Mouse (Mus musculus) gastrocnemius, postnatal 10 days (tissue): ENCODE measurements around the gene Ppp6r2. TPM values are rescaled to one million over a fixed set of nuclear protein-coding genes. Genes with fewer than 3 reads are reported as not detected.
A peak's percentile ranks its signal among the peaks of the same experiment; 100 is the strongest.

Experiments used
- DNase-seq: peaks from one replicate; pipeline ENCODE4 v3.0.0; 2021; ENCODE audit warnings: mixed read lengths
- total RNA-seq, 2 experiments: library from RNA; stranded (reverse); gene quantifications; 2 replicates each; pipeline ENCODE4 v1.2.3; 2021

The Ppp6r2 gene
- total RNA-seq, 2 experiments from 2014 or later, result 60.1 to 61.9 TPM

DNA sequence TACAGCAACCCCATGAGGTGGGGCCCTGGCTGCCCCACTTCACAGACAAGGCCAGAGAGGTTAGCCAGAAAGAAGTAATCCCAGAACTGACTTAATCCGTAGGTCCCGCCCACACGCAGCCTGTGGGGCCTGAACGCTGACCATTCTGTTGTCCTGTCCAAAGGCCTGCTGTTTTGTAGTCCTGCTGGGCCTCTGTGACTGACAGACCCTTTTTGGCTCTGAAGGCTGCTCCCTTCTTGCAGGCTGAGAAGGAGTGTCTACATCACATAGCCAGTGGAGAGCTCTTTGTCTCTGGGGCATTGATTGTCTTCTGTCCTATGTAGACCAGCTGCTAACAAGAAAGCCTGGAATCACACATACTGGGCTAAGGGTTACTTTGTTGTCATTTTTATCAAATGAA is 44.0 kb downstream of the Ppp6r2 start:
- no peak for DNase-seq

- no peak for DNase-seq
These were observed 47.6 kb downstream of the Ppp6r2 start for GRCm38 (mm10) chr15:89258997-89259396.

GRCm38 (mm10) chr15:89264485-89264884 is 53.1 kb downstream of the Ppp6r2 start:
- no peak for DNase-seq

DNA sequence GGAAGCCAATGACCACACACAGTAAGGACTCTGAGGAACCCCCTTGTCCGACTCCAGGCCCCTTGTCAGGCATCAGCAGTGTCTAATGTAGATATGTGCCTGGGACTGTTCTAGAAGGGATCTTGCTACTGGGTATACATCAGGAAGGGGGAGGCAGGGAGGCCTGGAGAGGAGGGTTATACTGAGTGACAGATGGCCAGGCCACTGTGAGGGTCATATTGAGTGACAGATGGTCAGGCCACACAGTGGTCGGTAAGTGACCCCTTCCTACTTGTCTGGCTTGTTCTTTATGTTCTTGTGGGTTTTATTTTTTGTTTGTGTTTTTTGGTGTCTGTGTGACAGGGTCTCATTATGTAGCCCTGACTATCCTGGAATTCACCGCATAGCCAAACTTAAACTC is 64.1 kb downstream of the Ppp6r2 start:
- DNase-seq, result no peak

DNA sequence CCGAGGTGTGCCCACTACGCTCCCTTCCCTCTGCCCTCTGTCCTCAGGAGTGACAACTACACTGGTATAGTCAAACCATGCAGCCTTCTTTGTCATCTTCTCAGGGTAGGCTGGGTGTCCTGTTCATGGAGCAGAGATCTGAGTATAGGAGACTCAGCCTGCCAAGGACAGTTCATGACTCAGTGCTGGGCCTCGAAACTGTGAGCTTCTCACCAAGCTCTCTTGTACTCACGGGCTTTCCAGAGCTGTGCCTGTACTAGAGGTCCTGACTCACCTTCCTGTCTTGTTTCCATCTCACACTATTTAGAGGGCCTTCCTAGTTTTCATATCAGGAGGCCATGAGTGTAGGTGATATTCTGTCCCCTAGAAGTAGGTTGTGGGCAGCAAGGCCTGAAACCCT is 66.0 kb downstream of the Ppp6r2 start:
- no peak for DNase-seq

GRCm38 (mm10) chr15:89282546-89282945 is 71.2 kb downstream of the Ppp6r2 start:
- DNase-seq, result no peak

GRCm38 (mm10) chr15:89284094-89284493 is 72.7 kb downstream of the Ppp6r2 start:
- no peak for DNase-seq

GRCm38 (mm10) chr15:89285004-89285403 is 73.7 kb downstream of the Ppp6r2 start:
- no peak for DNase-seq

GRCm38 (mm10) chr15:89285478-89285877 is 74.1 kb downstream of the Ppp6r2 start:
- DNase-seq, result no peak

GRCm38 (mm10) chr15:89286114-89286513 is 74.8 kb downstream of the Ppp6r2 start:
- DNase-seq, result no peak

DNA sequence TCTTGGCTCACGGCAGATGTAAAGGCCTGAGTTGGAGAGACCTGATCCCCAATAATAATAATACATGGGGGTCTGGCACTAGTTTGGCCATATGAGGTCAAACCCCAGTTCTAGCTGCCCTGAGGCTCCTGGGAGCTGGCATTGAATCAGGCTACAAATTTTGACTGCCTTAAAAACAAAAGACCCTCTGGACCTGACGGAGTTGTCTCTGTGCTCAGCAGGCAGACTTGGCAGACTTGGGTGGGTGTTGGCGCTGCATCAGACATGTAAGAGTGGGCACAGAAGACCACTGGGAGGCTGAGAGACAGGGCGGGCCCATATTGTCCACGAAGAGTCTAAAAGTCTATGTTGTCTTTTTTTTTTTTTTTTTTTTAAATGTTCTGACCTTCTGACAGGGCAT is 75.2 kb downstream of the Ppp6r2 start:
- DNase-seq, result no peak

- DNase-seq, result no peak
These were observed 76.9 kb downstream of the Ppp6r2 start for GRCm38 (mm10) chr15:89288227-89288767.

DNA sequence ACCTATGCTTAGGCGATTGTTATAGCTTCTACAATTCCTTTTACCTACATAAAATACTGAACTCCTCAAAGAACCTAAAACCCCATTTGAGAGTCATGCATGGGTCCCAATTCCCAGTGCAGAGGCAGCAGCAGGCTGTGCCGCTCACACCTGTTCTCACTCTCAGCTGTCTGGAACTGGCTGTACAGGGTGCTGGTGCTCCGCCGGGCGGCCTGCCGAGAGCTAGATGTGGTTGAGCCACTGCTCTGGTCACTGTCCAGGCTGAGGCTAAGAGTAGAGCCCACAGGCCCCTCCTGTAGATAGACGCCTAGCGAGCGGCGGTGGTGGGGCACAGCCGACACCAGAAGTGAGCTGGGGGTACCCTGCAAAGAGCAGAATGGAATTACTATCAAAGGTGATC is 78.1 kb downstream of the Ppp6r2 start:
- no peak for DNase-seq

DNA sequence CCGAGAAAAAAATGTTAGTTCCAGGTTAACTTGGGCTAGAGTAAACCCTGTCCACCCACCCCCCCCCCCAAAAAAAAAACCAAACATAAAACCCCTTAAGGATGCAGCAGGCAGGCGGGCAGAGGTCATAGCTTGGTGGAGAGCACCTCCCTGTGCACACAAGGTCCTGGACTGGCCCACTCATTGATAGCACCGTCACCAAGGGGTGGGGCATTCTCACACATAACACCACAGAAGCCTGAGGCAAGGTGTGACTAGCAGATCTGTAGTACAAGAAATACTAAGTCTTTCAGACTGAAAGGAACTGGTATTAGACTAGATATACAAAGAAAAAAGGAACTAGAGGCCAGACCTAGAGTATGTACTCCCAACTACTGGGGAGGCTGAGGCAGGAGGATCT is 80.2 kb downstream of the Ppp6r2 start:
- no peak for DNase-seq

DNA sequence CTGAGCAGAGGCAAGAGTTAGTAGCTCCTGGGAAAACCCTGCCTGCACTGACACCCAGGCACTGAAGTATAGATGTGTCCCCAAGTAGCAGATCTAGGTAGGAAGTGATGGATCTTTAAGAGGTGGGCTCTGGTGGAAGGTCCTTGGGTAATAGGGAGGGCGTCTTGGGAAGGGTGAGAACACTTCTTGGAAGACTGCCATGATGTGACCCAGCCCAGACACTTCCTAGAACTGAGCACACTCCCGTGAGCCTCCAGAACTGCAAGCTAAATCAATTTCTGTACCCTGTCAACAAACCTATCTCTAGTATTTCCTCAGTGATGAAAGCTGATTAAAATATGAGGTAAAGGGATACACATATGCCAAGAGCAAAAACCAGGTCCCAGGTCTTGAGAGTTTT is 81.4 kb downstream of the Ppp6r2 start:
- DNase-seq, result no peak

DNA sequence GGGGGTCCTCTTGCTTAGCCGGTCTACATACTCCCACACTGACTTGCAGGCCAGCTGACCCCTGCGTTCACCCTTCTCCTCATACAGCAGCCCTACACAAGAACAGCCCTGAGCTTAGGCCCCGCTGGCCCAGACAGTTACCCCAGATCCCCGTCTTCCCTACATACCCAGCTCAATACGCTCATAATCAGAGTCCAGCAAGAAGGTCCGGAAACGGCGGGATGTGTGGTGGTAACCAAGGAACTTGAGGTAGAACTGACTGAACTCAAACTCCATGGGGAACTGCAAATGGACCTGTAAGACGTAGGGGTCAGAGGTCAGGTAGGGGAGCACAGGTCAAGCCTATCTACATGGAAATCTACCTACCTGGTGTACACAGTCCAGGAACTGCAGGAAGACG is 82.4 kb downstream of the Ppp6r2 start:
- no peak for DNase-seq

DNA sequence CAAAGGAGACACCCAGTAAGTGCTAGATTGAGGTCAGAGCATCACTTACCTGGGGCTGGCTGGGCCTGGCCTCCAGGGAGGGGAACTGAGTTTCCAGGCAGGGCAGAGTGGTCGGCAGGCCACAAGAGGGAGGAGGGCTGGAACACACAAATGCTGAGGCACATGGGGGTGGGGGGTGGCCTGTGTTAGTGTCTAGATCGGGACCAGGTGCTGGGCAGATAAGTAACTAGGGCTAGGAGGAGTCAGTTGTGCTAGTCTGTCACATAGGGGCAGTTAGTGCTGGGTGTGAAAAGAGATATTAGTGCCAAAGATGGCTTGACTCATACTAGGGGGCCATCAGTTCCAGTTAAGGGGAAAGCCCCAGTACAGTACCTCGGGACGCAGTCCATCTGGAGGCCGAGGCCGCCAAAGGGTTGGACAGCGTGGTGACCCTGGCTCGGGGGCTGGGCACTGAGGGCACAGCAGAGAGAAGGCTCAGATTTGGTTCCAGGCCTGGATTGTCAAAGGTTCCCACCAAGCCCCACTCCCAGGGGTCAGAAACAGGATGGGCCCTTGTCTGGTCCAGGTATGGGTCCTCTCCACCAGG is 84.3 kb downstream of the Ppp6r2 start:
- no peak for DNase-seq

DNA sequence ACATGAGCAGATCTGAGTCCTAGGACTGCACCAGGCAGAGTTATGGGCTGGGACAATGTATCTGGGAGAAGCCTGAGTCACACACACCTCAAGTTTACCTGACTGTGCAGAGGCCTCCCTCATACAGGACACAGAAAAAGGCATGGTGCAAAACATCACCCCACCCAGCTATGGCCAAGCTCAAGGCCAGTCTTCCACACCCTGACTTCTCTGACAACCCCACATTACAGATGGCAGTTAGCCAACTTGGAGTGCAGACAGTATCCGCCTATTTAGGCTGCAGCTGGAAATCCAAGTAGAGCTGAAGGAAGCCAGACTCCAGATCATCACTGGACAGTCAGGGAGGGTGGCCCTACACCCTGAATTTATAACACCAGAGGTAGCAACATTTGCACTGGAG is 85.1 kb downstream of the Ppp6r2 start:
- peak; percentile 33 for DNase-seq

DNA sequence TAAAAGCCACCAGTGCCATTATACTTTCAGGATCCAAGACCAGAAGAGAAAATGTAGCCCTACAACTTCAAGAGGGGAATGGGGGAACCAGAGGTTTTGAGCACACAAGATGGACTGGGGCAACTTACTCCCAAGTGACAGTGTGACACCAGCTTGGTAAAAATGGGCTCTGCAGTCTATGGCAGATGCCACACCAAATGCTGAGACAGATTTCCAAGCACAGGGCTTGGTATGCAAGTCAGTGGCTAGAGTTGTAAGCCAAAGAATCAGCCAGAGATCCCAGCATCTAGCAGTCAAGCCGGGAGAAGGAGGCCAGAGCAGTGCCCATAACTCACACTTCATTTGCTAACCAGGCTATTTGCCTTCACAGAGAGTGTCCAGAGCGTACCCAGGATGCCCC is 86.3 kb downstream of the Ppp6r2 start:
- DNase-seq, result no peak

GRCm38 (mm10) chr15:89300180-89300579 is 88.8 kb downstream of the Ppp6r2 start:
- no peak for DNase-seq

DNA sequence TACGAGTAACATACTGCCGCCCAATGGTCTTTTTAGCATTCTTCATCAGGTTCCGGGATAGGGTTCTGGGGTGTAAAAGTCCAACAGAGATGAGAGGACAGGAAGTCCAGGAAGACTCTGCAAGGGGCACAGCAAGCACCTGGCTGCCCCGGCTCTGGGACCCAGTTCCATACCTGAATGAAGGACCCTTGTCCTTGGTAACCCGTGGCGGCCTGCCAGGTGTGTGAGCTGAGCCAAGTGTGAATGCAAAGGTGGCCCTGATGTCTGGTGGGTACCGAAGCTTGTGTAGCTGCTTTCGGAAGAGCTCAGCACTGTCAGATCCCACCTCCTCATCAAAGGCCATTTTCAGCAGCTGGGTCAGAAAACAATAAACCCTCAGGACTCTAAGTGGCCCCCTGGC is 89.2 kb downstream of the Ppp6r2 start:
- DNase-seq, result no peak

GRCm38 (mm10) chr15:89305966-89306365 is 94.6 kb downstream of the Ppp6r2 start:
- DNase-seq, result no peak

DNA sequence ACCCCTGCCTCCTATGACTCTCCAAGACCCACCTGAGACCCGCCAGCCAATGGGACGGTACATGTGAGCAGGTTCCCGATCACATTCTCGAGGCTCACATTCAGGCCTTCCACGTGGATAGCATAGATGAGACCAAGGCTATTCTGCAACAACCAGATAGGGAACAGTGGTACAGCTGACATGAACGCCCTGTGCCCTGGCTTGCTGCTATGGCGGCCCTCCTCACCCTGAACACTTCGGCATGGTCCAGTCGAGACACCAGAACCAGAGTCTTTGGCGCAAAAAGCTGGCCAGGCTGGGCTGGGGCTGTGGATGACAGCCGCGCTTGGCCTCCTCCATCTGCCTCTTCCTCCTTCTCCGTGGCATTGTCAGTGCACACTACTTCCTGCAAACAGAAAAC is 96.1 kb downstream of the Ppp6r2 start:
- no peak for DNase-seq

DNA sequence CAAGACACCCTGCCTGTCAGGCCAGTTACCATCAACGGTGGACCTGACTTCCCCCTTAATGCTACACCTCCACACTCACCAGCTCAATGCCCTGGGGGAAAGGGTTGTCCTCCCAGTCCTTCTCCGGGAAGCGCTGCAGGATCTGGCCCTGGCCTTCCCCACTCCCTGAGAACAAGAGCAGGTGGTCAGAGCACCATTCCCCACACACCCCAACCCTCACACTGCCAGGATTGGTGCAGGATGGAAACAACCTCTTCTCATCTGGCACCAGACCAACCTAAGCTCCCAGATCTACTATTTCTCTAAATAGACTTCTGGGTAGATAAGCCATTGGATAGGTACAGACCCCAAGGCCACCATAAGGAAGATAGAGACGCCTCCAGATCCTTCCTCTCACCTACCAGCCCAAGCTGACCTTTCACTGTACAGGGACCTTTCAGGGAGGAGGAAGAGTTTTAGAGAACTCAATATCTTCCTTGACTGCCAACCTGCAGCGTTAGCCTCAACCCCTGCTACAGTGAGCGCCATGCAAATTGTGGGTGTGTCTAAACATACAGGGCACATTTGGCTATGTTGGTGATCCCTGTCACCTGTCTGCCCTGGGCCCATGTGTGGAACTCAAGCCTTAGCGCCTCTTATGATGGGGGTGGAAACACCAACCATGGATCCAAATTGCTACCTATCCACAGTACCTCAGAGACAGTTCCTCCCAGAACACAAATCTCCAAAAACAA is 97.2 kb downstream of the Ppp6r2 start:
- DNase-seq, result no peak
